Mouse (Mus musculus): Measurements from ENCODE around the gene Dscaml1.

Dscaml1 gene

DNA sequence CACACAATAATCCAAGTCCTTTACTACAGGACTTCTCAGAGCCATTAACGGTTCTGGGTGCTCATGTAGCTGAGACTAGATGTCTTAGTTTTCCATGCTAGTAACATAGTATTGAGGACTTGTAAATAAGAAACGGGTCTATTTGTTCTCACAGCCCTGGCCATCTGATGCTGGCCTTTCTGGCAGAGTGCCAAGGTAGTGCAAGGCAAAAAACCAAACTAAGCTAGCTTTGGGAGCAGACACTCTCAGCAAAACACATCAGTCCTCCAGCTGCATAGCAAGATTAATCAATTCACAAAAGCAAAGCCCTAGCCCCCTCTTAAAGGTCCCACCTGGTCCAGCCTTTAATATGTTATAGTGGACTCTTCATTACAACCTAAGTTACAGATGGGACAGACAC is 206.6 kb downstream of the Dscaml1 start:
- peak; percentile 32 for DNase-seq (ENCODE audit: low spot score)

DNA sequence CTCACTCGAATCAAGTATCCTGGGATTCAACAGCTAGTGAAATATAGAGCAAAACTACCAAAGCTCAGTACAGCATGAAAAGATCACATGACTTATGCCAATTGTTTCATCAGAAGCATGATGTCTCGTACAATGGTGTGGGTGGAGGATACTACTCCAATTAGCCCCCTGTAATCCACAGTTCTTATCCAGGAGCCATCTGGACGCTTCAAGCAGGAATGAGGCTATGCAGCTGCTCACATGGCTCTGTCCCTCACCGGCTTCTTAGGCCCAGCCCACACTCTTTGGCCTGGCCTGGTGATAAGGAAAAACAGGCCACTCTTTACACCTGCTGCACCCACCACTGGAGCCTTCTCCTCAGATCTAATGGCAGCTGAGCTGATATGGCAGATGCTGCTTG is 208.6 kb downstream of the Dscaml1 start:
- DNase-seq (ENCODE audit: low spot score), result no peak

DNA sequence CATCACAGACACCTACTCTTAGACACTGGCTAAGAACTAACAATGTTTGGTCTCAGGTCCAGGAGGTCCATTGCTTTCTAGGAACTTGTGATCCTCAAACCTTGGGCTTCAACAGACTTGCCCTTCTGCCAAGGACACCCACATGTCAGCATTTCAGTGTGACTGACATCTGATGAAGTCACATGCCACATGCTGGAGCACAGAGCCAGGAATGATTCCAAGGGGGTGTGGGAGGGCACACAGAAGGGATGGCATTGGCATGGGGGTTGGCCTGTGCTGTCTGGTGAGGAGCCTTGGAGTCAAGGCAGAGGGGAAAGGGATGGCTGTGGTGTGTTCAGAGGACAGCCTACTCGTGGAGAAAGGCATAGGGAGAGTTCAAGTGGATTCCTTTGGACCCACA is 210.9 kb downstream of the Dscaml1 start:
- DNase-seq (ENCODE audit: low spot score), result no peak

GRCm38 (mm10) chr9:45638184-45638917 is 211.9 kb downstream of the Dscaml1 start:
- no peak for DNase-seq (ENCODE audit: low spot score)

GRCm38 (mm10) chr9:45644833-45645388 is 218.5 kb downstream of the Dscaml1 start:
- no peak for DNase-seq (ENCODE audit: low spot score)

DNA sequence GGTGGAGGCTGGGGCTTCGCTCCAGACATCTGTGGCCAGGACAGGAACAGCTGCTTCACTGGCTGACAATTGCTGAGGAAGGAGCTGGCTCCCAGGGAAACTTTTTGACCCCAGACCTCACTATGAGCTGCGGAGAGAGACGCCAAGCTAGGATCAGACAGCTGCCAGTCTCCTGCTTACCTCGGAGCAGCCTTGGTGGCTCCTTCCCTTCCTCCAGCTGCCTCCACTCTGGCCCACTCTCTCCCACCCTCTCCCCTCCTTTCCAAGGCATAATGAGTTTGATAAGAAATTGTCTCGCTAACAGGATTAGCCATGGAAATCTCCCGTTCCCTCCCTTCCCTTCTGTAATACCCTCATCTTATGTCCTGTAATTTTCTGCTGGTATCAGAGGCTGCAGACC is 219.1 kb downstream of the Dscaml1 start:
- DNase-seq (ENCODE audit: low spot score), result no peak

- no peak for DNase-seq (ENCODE audit: low spot score)
These were observed 224.8 kb downstream of the Dscaml1 start for GRCm38 (mm10) chr9:45651078-45651809.

DNA sequence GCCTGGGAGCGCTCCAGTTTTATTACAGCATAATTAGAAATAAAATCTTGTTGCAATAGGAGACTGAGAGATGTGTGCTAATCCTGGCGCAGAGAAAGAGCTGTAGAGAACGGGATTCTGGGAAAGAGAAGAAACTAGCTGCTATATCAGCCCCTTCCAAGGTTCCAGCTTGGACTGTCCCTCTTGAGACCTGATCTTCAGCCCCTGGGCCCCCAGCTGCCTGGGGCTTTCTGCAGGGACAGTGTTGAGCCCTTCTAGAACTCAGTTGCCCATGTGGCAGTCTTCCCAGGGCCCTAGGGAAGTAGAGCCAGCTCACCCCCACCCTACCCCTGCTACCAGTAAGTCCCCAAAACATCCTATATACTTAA is 225.4 kb downstream of the Dscaml1 start:
- no peak for DNase-seq (ENCODE audit: low spot score)

- no peak for DNase-seq (ENCODE audit: low spot score)
These were observed 231.0 kb downstream of the Dscaml1 start for GRCm38 (mm10) chr9:45657172-45658062.

GRCm38 (mm10) chr9:45660191-45660590 is 233.8 kb downstream of the Dscaml1 start:
- DNase-seq (ENCODE audit: low spot score), result no peak

- no peak for DNase-seq (ENCODE audit: low spot score)
These were observed 236.0 kb downstream of the Dscaml1 start for GRCm38 (mm10) chr9:45662471-45662870.

DNA sequence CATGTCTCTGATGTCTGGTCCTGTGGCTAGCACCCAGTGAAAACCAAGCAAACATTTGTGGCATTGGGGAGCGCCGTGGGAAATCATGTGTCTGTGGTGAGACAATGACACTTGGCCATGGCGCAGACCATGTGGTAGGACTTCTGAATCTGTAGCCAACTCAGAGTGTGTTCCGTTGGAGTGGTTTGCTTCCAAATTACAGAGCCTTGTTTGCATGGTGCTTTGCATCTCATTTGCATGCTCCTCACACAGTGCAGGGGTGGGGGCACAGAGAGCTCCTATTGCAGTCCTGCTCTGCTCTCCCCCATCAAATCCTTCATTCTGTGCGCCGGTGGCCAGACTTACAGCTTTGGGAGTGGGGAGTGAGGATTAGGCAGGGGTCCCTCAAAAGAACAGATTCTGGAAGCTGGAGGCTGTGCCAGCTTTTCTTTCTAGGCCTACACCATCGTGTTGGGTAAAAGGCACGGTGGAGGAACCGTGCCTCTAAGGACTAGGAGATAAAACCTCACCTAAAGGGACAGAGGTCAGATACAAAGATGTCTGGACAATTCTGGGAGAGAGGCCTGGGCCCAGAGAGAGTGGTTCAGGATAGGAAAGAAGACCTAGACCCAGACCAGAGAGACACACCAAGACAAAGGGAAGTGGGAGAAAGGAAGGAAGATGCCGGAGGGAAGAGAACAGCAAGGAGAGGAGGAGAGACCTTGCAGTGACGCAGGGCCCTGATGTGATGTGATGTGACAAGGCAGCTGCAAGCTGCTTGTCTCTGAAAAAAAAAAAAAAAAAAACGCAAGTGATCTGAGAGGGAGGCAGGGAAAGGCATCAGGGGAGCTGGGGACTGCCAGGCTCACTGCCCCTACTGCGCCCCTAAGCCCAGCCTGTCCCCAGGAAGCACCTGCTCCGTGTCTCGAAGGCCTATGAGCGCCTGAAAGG is 237.2 kb downstream of the Dscaml1 start:
- DNase-seq (ENCODE audit: low spot score), result no peak

DNA sequence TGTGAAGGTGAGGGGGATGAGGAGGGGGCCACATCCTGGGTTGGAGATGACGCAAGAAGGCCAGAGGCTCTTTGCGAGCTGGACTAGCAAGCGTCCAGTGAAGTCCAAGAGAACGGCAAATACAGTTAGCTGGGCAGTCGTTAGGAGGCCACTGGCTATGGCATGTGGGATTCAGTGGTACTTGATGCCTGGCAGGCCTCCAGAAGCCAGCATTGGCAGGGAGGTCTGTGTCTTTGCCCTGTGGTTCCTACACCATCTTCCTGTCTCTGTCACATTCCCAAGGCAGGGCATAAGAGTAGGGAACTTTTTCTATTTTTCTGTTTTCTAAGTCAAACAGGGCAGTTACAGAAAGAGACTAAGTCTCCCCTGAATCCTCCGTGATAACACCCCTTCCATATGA is 237.9 kb downstream of the Dscaml1 start:
- DNase-seq (ENCODE audit: low spot score), result no peak

DNA sequence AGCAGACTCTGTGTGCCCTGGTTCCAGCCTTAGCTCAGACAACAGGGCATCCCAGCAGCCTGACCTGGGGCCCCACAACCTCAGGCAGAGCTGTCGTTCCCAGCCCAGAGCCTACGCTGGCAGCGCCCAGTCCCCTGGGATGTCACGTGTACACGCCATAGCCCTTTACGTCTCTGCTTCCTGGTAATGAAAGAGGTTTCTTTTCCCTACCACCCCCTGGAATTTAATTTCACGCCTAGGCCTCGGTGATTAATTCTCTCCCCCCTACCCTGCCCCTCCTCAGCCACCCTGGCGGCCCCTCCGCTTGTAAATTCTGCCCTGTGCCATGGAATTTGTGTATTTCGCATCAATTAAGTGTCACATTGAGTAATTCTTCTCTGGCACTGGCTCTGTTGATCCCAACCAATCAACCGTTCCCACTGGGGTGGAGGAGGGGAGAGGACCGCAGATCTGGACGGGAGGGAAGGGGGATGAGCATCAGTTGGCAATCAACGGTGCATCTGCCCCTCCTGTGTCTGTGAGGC is 238.5 kb downstream of the Dscaml1 start:
- DNase-seq (ENCODE audit: low spot score), result no peak

DNA sequence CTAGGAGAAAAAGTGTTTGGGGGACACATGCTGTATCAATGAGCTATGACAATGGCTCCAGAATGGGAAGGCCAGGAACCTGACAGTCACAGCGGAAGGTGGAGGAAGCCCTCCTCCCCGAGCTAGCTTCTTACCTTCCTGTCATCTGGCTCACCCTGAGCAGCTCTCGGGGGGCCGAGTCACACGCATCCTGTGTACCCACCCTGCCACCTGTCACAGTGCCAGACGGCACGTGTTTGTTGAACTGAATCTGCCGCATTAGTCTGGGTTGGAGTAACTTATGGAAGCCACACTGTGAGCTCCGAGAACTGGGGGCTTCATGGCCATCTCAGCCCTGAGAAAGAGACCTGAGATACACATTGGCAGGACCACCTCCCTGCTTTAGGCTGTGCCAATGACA is 249.5 kb downstream of the Dscaml1 start:
- DNase-seq (ENCODE audit: low spot score), result no peak

- DNase-seq (ENCODE audit: low spot score), result no peak
These were observed 250.2 kb downstream of the Dscaml1 start for GRCm38 (mm10) chr9:45676578-45676977.

GRCm38 (mm10) chr9:45677236-45677781 is 250.9 kb downstream of the Dscaml1 start:
- peak; percentile 31 for DNase-seq (ENCODE audit: low spot score)

GRCm38 (mm10) chr9:45677952-45678663 is 251.7 kb downstream of the Dscaml1 start:
- DNase-seq (ENCODE audit: low spot score), result no peak

GRCm38 (mm10) chr9:45678664-45679026 is 252.2 kb downstream of the Dscaml1 start:
- DNase-seq (ENCODE audit: low spot score), result no peak

DNA sequence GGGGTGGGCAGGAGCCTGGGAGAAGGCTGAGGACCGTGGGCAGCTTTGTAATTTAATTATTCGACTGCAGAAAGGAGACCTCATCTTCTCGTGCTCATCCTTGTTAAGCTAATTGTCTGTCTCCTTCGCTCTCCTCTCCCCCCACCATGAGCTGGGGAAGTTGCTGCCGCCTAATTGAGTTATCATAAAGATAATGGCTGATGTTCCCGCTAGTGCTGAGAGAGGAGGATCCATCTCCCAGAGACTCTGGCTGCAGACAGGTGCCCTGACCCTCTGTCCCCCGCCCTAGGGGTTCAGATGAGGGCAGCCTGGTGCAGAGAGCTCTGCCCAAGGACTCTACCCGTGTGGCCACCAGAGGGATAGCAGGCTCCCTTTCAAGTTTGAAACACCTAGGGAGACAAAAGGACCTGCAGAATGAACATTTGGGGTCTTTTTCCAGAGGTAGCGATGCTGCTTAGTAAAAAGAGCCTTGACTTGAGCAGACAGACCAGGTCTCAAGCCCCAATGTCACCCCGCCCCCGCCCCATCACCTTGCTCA is 256.1 kb downstream of the Dscaml1 start:
- DNase-seq (ENCODE audit: low spot score), result no peak

Measured in urinary bladder, postnatal 14 days (tissue).